Mouse (Mus musculus) small intestine, adult 10 weeks (tissue): ENCODE results near the gene Olfr25. TPM values are rescaled to one million over a fixed set of nuclear protein-coding genes. Genes with fewer than 3 reads are reported as not detected.

Experiments used
- polyA plus RNA-seq: library from polyadenylated mRNA; stranded (reverse); fragments of 350-450 nt; fragmentation: Illumina TruSeq; extraction: RNeasy Lipid Tissue Mini Kit (QIAGEN cat#74804); gene quantifications from one replicate; pipeline ENCODE4 v1.2.3, GENCODE M21; 2014; ENCODE audit warnings: low replicate concordance

Gene Olfr25
- polyA plus RNA-seq: not detected

DNA sequence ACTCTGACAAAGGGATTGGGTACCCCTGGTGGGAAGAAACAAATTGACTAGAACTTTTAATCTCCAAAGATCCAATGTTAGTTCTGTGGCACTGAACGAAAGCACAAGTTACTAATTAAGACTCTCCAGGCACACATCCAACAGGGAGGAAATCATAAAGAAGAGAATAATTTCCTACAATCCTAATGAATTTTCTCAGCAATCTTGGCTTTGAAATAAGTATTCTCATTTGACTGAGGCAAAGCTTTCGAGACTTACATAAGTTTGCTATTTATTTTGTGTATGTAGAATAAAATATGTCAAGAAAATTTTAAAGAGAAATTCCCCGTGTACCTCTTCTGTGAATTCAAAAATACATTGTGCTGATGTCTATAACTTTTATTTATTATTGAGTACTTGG lies at the start of gene Olfr25:
TSS of gene Olfr25 (plus strand) at position 301 of the 400 bp plus-strand sequence.

DNA sequence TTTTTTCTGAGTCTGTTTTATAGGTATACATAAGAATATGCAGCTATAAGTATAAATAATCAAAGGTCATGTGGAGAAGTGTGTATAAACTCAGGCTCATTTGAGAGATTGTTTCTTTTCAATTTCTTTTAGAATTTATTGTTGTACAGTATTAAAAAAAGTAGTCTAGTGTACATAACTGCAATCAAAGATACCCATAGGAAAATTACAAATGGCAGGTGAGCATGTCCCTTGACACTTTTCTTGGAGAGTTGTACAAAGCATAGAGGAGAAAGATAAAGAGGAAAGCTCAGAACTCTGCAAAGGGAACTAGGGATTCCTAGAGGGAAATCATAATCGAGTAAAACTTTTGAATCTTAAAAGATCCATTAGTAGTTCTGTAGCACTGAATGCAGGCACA lies 38.1 kb upstream of the Olfr25 start, which contains the start of gene Olfr896-ps1:
TSS of gene Olfr896-ps1 (plus strand) at position 301 of the 400 bp plus-strand sequence.

DNA sequence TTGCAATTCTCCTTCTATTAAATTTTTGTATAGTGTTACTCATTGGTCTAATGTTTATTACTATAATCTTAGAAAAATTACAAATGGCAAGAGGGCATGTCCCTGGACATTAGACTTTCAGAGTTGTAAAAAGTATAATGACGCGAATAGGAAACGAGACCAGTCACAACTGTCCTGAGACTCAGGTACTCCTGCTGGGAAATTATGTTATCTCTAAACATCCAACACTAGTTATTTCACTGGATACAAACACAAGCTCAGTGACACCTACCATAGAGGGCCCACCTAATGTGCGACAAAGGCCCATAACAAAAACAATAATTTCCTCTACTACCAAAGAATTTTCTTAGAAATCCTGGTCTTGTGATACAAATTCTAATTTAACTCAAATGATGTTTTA lies 19.3 kb downstream of the Olfr25 start, which contains the start of gene Olfr898:
TSS of gene Olfr898 (plus strand) at position 301 of the 400 bp plus-strand sequence.

DNA sequence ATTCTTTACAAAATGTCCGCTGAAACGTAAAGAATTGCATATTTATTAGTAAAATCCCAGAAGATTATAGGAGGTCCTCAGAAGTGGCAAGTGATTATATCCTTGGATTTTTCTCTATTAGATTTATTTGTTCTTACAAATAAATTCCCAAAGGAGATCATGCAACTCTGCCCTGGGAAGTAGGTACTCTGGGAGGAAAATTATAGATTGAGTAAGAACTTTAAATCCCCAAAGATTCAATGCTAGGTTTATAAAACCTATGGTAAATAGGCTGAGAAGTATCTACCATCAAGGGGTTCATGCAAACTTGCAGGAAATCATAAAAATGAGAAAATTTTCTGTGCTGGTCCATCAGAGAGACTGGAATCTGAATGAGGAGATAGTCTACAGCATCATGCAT lies 37.7 kb downstream of the Olfr25 start, which contains the start of gene Olfr250:
TSS of gene Olfr250 (plus strand) at position 301 of the 400 bp plus-strand sequence.

DNA sequence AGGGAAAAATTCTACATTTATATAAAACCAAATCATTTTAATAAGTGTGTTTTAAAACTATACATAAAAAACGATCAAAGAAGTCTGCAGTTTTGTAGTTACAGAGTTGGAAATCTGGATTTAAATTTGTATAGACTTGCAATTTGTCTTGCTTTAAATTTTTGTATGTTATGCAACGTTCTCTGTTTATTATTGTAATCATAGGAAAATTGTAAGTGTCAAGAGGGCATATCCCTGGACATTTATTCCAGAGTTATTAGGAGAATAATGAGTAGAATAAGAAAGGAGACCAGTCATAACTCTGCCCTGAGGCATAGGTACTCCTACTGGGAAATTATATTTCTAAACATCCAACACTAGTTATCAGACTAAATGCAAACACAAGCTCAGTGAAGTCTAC lies 47.9 kb downstream of the Olfr25 start, which contains the start of gene Olfr251:
TSS of gene Olfr251 (plus strand) at position 301 of the 400 bp plus-strand sequence.

Other genes with a start within 250 kb of the Olfr25 start
- gene Olfr887, start 245.0 kb upstream of the Olfr25 start, polyA plus RNA-seq: not detected
- not detected for gene Olfr888, start 220.9 kb upstream of the Olfr25 start, polyA plus RNA-seq
- gene Olfr889, start 213.9 kb upstream of the Olfr25 start, polyA plus RNA-seq: not detected
- not detected for gene Olfr890, start 186.5 kb upstream of the Olfr25 start, polyA plus RNA-seq
- not detected for gene Olfr891, start 148.2 kb upstream of the Olfr25 start, polyA plus RNA-seq
- gene Olfr893, start 120.7 kb upstream of the Olfr25 start, polyA plus RNA-seq: not detected
- gene Olfr894, start 111.0 kb upstream of the Olfr25 start, polyA plus RNA-seq: not detected
- not detected for gene Olfr143, start 76.3 kb upstream of the Olfr25 start, polyA plus RNA-seq
- gene Olfr895, start 61.2 kb upstream of the Olfr25 start, polyA plus RNA-seq: not detected
- not detected for gene Olfr896-ps1, start 38.0 kb upstream of the Olfr25 start, polyA plus RNA-seq
- not detected for gene Olfr898, start 19.4 kb downstream of the Olfr25 start, polyA plus RNA-seq
- gene Olfr250, start 37.8 kb downstream of the Olfr25 start, polyA plus RNA-seq: not detected
- not detected for gene Olfr251, start 48.0 kb downstream of the Olfr25 start, polyA plus RNA-seq
- gene Olfr147, start 72.6 kb downstream of the Olfr25 start, polyA plus RNA-seq: not detected
- gene Olfr901, start 100.4 kb downstream of the Olfr25 start, polyA plus RNA-seq: not detected
- not detected for gene Olfr902, start 118.6 kb downstream of the Olfr25 start, polyA plus RNA-seq
- gene Olfr904, start 134.1 kb downstream of the Olfr25 start, polyA plus RNA-seq: not detected
- gene Olfr905, start 142.0 kb downstream of the Olfr25 start, polyA plus RNA-seq: not detected
- not detected for gene Olfr906, start 158.0 kb downstream of the Olfr25 start, polyA plus RNA-seq
- not detected for gene Olfr907, start 166.7 kb downstream of the Olfr25 start, polyA plus RNA-seq
- not detected for gene Olfr911-ps1, start 192.5 kb downstream of the Olfr25 start, polyA plus RNA-seq
- not detected for gene Olfr910, start 208.8 kb downstream of the Olfr25 start, polyA plus RNA-seq